Mouse (Mus musculus) intestine, embryonic 14.5 days (tissue): ENCODE data around the gene Dnajc5. TPM values are rescaled to one million over a fixed set of nuclear protein-coding genes. Genes with fewer than 3 reads are reported as not detected.
"Not testable (repeated sequence)": the region's sequence is repeated elsewhere in the genome, so short reads cannot be mapped to it uniquely, and the experiment has no call there.

Experiments
- ATAC-seq: fragments of 200-750 bp; cut with Nextera tagmentation; replicated peaks from 2 replicates; pipeline ENCODE4 v1.8.0; 2017; ENCODE audit warnings: low read depth, moderate number of reproducible peaks, moderate TSS enrichment, moderate library complexity; ENCODE audit not compliant: low FRiP score, low TSS enrichment
- DNase-seq: peaks from one replicate; pipeline ENCODE4 v3.0.0-alpha.2; 2018; ENCODE audit warnings: low spot score
- H3K27ac ChIP-seq: fragments of 300-500 bp; sonication (generic); 2 replicates; pipeline ENCODE4 v1.5.1; 2014; ENCODE audit warnings: low read depth, mild to moderate bottlenecking, control low read depth
- H3K27me3 ChIP-seq: fragments of 300-500 bp; sonication (generic); replicated peaks from 2 replicates; pipeline ENCODE4 v1.6.1; 2014; ENCODE audit warnings: low read length, control low read depth; ENCODE audit not compliant: control insufficient read depth, insufficient read depth
- H3K36me3 ChIP-seq: fragments of 300-500 bp; sonication (generic); 2 replicates; pipeline ENCODE4 v1.6.1; 2014; ENCODE audit warnings: low read length, control low read depth; ENCODE audit not compliant: control insufficient read depth, insufficient read depth
- H3K4me1 ChIP-seq: fragments of 300-500 bp; sonication (generic); replicated peaks from 2 replicates; pipeline ENCODE4 v1.6.1; 2014; ENCODE audit warnings: low read length, control low read depth, mixed read lengths; ENCODE audit not compliant: control insufficient read depth, insufficient read depth
- H3K4me2 ChIP-seq: fragments of 300-500 bp; sonication (generic); 2 replicates; pipeline ENCODE4 v1.6.1; 2014; ENCODE audit warnings: low read length
- H3K4me3 ChIP-seq: fragments of 300-500 bp; sonication (generic); 2 replicates; pipeline ENCODE4 v1.5.1; 2014; ENCODE audit warnings: low read depth, low read length, control low read depth, mixed read lengths
- H3K9ac ChIP-seq: fragments of 300-500 bp; sonication (generic); 2 replicates; pipeline ENCODE4 v1.6.1; 2014; ENCODE audit warnings: mild to moderate bottlenecking, low read length
- H3K9me3 ChIP-seq: fragments of 300-500 bp; sonication (generic); 2 replicates; pipeline ENCODE4 v1.6.1; 2016; ENCODE audit warnings: low read length, control low read depth; ENCODE audit not compliant: control insufficient read depth
- WGBS: fragments of 180-500 bp; shearing (Covaris S2); extraction: QIAGEN DNeasy Blood & Tissue Kit; methylation state at CpG from one replicate; pipeline ENCODE4 v1.1.7; 2014; 5-methylcytosine and 5-hydroxymethylcytosine counted together
- polyA plus RNA-seq: library from polyadenylated mRNA; unstranded; fragments of >200 nt; fragmentation: Nextera tagmentation; extraction: Ambion mirVana; gene quantifications from 2 replicates; pipeline ENCODE4 v1.2.1, GENCODE M21; 2014

Gene Dnajc5
- polyA plus RNA-seq, 1 experiment from 2014 or later = 79.8 TPM

DNA sequence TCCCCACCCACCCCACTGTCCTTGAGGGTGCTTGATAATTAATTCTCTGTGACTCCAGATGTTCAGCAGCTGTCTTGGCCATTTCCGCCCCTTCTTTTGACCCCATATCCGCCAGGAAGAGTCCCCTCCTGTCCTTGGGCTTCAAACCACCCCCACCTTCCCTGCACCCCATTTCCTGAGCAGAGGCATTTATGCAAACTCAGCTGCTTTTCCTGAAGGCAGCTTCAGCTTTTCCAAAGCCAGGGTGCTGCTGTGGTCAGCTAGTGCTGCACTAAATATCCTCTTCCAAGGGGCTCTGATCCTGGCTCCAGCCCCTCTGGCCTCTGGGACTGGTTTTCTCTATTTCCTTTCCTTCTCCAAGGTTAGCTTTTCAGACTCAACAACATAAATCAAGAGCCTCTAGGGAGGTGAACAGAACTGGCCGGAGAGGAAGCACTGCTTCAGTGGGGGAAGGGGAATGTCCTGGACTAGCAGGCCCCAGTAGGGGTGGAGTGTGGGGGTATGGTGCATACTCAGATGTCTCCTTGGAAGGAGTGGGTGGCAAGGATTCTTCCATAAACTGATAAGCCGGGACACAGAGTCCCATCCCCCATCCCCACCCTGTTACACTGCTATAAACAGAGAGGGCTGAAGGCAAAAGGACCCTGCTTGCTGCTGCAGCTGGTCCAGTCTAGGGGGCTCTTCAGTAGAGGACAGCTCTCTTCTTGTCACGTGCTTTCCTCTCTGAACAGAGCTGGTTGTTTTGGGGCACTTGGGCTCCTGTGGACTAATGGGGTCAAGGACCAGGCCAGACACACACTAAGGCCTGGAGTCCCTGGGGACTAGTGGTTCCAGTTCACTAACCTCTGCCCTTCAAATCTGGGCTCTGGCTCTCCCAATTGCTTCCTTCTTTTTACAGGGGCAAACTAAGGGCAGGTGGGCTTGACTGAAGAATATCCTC is 32.7 kb upstream of the Dnajc5 start:
- peak overlapping the region; percentile 27 for H3K4me2 ChIP-seq
- H3K27me3 ChIP-seq = no peaks in the 10 kb centered on the region
- 13% methylated on average over 5 of the region's 5 CpGs for WGBS
- H3K9me3 ChIP-seq = no peaks in the 10 kb centered on the region
- H3K27ac ChIP-seq = peak overlapping the region; percentile 83
- peak; percentile 68 for DNase-seq
- peaks cover 29% of the 10 kb centered on the region for H3K4me1 ChIP-seq
- H3K4me3 ChIP-seq = no peak overlapping the region
- no peaks in the 10 kb centered on the region for H3K36me3 ChIP-seq
- 0 out of 2 replicates have a peak overlapping the region, but pooled peaks have one; percentile 10 for H3K9ac ChIP-seq
- ATAC-seq = peak; percentile 85

GRCm38 (mm10) chr2:181491432-181492205 is 28.7 kb upstream of the Dnajc5 start:
- Histone ChIP-seq H3K9ac (no peak overlapping the region), H3K9me3 (no peaks in the 10 kb centered on the region), H3K4me3 (no peak overlapping the region), H3K4me2 (no peak overlapping the region), H3K27me3 (no peaks in the 10 kb centered on the region), H3K36me3 (no peaks in the 10 kb centered on the region), H3K4me1 (peaks cover 19% of the 10 kb centered on the region), H3K27ac (no peak overlapping the region)
- 31% methylated on average over 7 of the region's 7 CpGs for WGBS
- no peak for DNase-seq
- ATAC-seq = no peak

GRCm38 (mm10) chr2:181492206-181492605 is 28.1 kb upstream of the Dnajc5 start:
- Histone ChIP-seq H3K4me1 (peaks cover 13% of the 10 kb centered on the region), H3K27ac (no peak overlapping the region), H3K4me3 (no peak overlapping the region), H3K9me3 (no peaks in the 10 kb centered on the region), H3K4me2 (no peak overlapping the region), H3K27me3 (no peaks in the 10 kb centered on the region), H3K9ac (no peak overlapping the region), H3K36me3 (no peaks in the 10 kb centered on the region)
- no peak for ATAC-seq
- WGBS = 38% methylated on average over 3 of the region's 3 CpGs
- no peak for DNase-seq

GRCm38 (mm10) chr2:181493156-181493927 is 26.9 kb upstream of the Dnajc5 start, which contains the start of gene Abhd16b:
Gene Abhd16b (plus strand): TSS chr2:181493206.
- H3K9ac ChIP-seq = no peak within 1 kb of the TSS
- no peak within 1 kb of the TSS for H3K27ac ChIP-seq
- H3K4me1 ChIP-seq = peaks cover 11% of the 10 kb centered on the region
- H3K36me3 ChIP-seq = no peaks in the 10 kb centered on the region
- ATAC-seq = no peak
- H3K4me3 ChIP-seq = no peak within 1 kb of the TSS
- no peak for DNase-seq
- no peaks in the 10 kb centered on the region for H3K9me3 ChIP-seq
- 79% methylated on average over 31 of the region's 31 CpGs for WGBS
- H3K27me3 ChIP-seq = no peaks in the 10 kb centered on the region
- no peak within 1 kb of the TSS for H3K4me2 ChIP-seq

- Histone ChIP-seq H3K27me3 (no peaks in the 10 kb centered on the region), H3K9ac (no peak overlapping the region), H3K4me3 (no peak overlapping the region), H3K36me3 (peaks cover 4% of the 10 kb centered on the region), H3K27ac (no peak overlapping the region), H3K9me3 (no peaks in the 10 kb centered on the region), H3K4me1 (peaks cover 14% of the 10 kb centered on the region), H3K4me2 (no peak overlapping the region)
- WGBS = 77% methylated on average over 26 of the region's 26 CpGs
- no peak for DNase-seq
- no peak for ATAC-seq
Observed at GRCm38 (mm10) chr2:181494266-181494945, 25.9 kb upstream of the Dnajc5 start.

GRCm38 (mm10) chr2:181495845-181496244 is 24.4 kb upstream of the Dnajc5 start:
- Histone ChIP-seq H3K4me3 (0 out of 2 replicates have a peak overlapping the region, but pooled peaks have one; percentile 99), H3K4me2 (peak overlapping the region; percentile 90; the same call in 1 of the 2 replicates)

GRCm38 (mm10) chr2:181496281-181496680 is 24.0 kb upstream of the Dnajc5 start:
- Histone ChIP-seq H3K9ac (peak overlapping the region; percentile 46), H3K27me3 (no peaks in the 10 kb centered on the region), H3K4me2 (peak overlapping the region; percentile 90), H3K4me1 (peaks cover 14% of the 10 kb centered on the region), H3K9me3 (no peaks in the 10 kb centered on the region), H3K36me3 (peaks cover 23% of the 10 kb centered on the region), H3K27ac (peak overlapping the region; percentile 96), H3K4me3 (peak overlapping the region; percentile 99)
- DNase-seq = peak; percentile 86
- 14% methylated on average over 8 of the region's 8 CpGs for WGBS
- peak; percentile 70 for ATAC-seq

More at GRCm38 (mm10) chr2:181495845-181496244, 24.4 kb upstream of the Dnajc5 start:
- H3K9me3 ChIP-seq, ATAC-seq, H3K27ac ChIP-seq, H3K9ac ChIP-seq, DNase-seq, H3K27me3 ChIP-seq: not testable (repeated sequence)
- 61% methylated on average over 8 of the region's 8 CpGs for WGBS
- Histone ChIP-seq H3K36me3 (peaks cover 18% of the 10 kb centered on the region), H3K4me1 (peaks cover 14% of the 10 kb centered on the region)
